Mouse (Mus musculus): Measurements from ENCODE around the gene Trio.

DNA sequence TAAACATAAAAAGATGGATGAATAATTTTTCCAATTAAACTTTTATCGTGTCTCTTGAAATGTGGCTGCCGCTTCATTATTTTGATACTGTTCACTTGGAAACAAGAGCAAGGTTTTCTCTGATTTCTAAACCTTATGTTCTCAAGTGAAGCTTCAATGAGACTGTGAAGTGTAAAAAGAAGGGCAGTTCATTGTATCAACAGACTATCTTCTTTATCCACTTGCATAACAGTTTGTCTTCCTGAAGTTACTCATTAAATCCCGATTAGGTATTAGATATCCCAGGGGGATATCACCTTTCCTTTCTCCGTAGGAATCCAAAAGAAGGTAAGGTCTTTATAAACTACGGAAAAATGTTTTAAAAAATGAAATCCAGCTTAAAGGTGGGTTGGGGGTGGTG is 44.6 kb upstream of the Trio start:
- TF ChIP-seq GATA1 (IDR thresholded peaks at IDR 0.05; ENCODE audit: low read length): no peak
- no peak for TF ChIP-seq TAL1 (IDR thresholded peaks at IDR 0.05; ENCODE audit: low read length)
